Mouse (Mus musculus) testis, adult 2 months (tissue): Measurements from ENCODE around the gene Fam90a1b. TPM values are rescaled to one million over a fixed set of nuclear protein-coding genes. Genes with fewer than 3 reads are reported as not detected.

Experiments used
- H3K27ac ChIP-seq: fragments of 200-500 bp; 2 replicates; pipeline ENCODE4 v1.5.1; 2012; ENCODE audit warnings: low read depth, low read length; ENCODE audit not compliant: control insufficient read depth, insufficient read depth
- H3K27me3 ChIP-seq: fragments of 200-500 bp; 2 replicates; pipeline ENCODE4 v1.6.1; 2012; ENCODE audit warnings: mild to moderate bottlenecking, low read length, moderate library complexity; ENCODE audit not compliant: control insufficient read depth, insufficient read depth
- H3K36me3 ChIP-seq: fragments of 200-500 bp; 2 replicates; pipeline ENCODE4 v1.6.1; 2012; ENCODE audit warnings: mild to moderate bottlenecking, low read length; ENCODE audit not compliant: control insufficient read depth, insufficient read depth
- H3K4me1 ChIP-seq: fragments of 200-500 bp; 2 replicates; pipeline ENCODE4 v1.6.1; 2012; ENCODE audit warnings: low read length; ENCODE audit not compliant: control insufficient read depth, insufficient read depth
- H3K4me3 ChIP-seq: fragments of 200-500 bp; 2 replicates; pipeline ENCODE4 v1.5.1; 2012; ENCODE audit warnings: low read depth, mild to moderate bottlenecking, low read length, moderate library complexity, mixed read lengths; ENCODE audit not compliant: control insufficient read depth
- CTCF ChIP-seq: fragments of 200-500 bp; IDR thresholded peaks from 2 replicates; pipeline ENCODE4 v1.5.1; 2012; ENCODE audit warnings: low read depth, mild to moderate bottlenecking, inconsistent platforms, low read length, moderate library complexity; ENCODE audit not compliant: control insufficient read depth, insufficient read depth, insufficient replicate concordance
- POLR2A ChIP-seq: fragments of 200-500 bp; IDR thresholded peaks from 2 replicates; pipeline ENCODE4 v1.6.1; 2012; ENCODE audit warnings: low read depth, mild to moderate bottlenecking, inconsistent platforms, low read length, moderate library complexity; ENCODE audit not compliant: control insufficient read depth
- polyA plus RNA-seq: library from polyadenylated mRNA; depleted of rRNA; stranded (reverse); fragments of >200 nt; gene quantifications from 2 replicates; pipeline ENCODE4 v1.2.3, GENCODE M21; 2012; rRNA removed

The Fam90a1b gene
- polyA plus RNA-seq, 1 experiment: 1.7 TPM

DNA sequence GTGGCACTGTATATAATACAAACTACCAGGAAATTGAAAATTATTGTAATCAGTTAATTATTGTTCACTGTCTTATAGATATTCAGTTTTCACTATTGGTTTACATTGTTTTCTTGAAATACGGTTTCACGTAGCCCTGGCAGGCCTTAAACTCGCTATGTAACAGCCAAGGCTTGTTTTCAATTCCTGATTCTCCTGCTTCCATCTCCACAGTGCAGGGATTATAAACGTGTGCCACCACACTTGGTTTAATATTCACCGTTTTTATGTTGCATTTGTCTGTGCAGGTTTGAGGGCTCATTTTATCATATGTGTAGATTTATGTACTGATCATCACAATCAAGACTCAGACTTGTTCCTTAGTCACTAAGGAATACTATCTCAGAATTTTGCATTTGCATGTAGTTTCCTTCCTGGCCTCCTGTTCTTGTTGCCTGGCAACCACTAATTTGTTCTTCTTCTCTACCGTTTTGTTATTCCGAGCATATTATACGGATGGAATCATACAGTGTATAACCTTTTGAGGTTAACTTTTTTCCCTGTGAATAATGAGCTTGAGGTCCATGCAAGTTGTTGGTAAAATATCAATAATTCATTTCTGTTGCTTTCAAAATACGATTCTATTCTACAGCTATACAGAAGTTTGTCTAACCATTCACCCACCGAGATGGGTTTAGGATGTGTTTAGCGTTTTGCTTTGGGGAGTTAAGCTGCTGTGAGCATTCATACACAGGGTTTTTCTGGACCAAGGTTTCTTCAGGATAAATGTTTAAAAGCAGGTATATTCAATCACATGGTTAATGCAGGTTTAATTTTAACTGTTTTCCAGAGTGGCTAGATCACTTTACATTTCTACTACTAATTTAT, 45.3 kb downstream of the Fam90a1b start:
- peaks cover 12% of the 10 kb centered on the region for H3K4me1 ChIP-seq
- no peak overlapping the region for H3K27ac ChIP-seq
- no peaks in the 10 kb centered on the region for H3K27me3 ChIP-seq
- H3K4me3 ChIP-seq: no peak overlapping the region
- no peaks in the 10 kb centered on the region for H3K36me3 ChIP-seq
- TF ChIP-seq POLR2A (no peak), CTCF (no peak)

Other genes with a start within 250 kb of the Fam90a1b start
- gene Zfx, start 243.1 kb downstream of the Fam90a1b start, polyA plus RNA-seq: 2.0 and 4.1 TPM in 2 replicates
- gene Eif2s3x, start 153.9 kb downstream of the Fam90a1b start, polyA plus RNA-seq: 3.8 and 3.9 TPM in 2 replicates
- gene Klhl15, start 132.2 kb downstream of the Fam90a1b start, polyA plus RNA-seq: 18.8 and 19.4 TPM in 2 replicates
- gene Apoo, start 340 bp upstream of the Fam90a1b start, polyA plus RNA-seq: 6.4 and 7.0 TPM in 2 replicates
- gene Maged1, start 175.4 kb upstream of the Fam90a1b start, polyA plus RNA-seq: 125 and 146 TPM in 2 replicates